28 mouse cellular contexts compared by ENCODE assay signal in the genomic region with DNA sequence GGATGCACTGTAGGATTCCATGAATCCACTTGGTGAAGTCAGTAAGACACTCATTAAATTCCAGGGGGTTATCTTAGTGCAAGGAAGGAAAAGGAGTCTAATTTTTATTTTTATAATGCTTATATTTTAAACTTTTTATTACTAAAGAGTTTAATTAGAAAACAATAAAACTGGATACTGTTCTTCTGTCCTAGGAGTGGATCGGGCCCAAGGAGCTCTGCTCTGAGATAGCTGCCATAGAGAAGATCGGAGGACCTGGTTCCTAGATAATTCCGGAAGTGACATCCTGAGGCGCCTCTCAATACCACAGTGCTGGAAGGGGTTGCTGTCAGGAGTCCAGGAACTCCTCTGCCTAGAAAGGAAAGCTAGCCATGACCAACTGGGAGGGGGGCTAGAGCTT. TPM values are rescaled to one million over a fixed set of nuclear protein-coding genes. Genes with fewer than 3 reads are reported as not detected.
DNase-seq lines count a peak whose midpoint lies in the region; ATAC-seq and TF ChIP-seq lines count a peak whose summit lies in the region.
"Had no signal": no experiment of that assay in that cellular context is flagged by ENCODE, and none has a peak within 500 bp of the region (broad histone marks: within the 10 kb centered on the region; RNA-seq: fewer than 3 reads in every experiment).

Gene Gm5622, plus strand, starts transcription at position 301 of the 400 bp plus-strand sequence.

- H3K4me2 ChIP-seq in liver, embryonic 13.5 days: no peak within 1 kb of the TSS
- H3K4me2 ChIP-seq in liver, embryonic 12.5 days: no peak within 1 kb of the TSS
- no peak within 1 kb of the TSS for H3K4me2 ChIP-seq in CH12.LX (ENCODE audit: insufficient read depth, low read depth, poor library complexity, severe bottlenecking)

- TF ChIP-seq EP300 in CH12.LX (IDR thresholded peaks at IDR 0.05; ENCODE audit: low read length): no peak

- dilution Hi-C loops in CH12.LX (cut with MboI; ENCODE audit: extremely low pct_ligation_motif_present, extremely low pct_unique_long_range_greater_than_20kb, low sequenced_read_pairs): no loop called here

- no peak for TF ChIP-seq RAD21 in CH12.LX (IDR thresholded peaks at IDR 0.05; ENCODE audit: low read depth, low read length)

- no peaks in the 10 kb centered on the region for H3K9me3 ChIP-seq in liver, embryonic 13.5 days (replicated peaks)
- H3K9me3 ChIP-seq in liver, embryonic 12.5 days (replicated peaks): no peaks in the 10 kb centered on the region
- H3K9me3 ChIP-seq in CH12.LX (replicated peaks; ENCODE audit: low read length) (no peaks in the 10 kb centered on the region), G1E (replicated peaks) (no peaks in the 10 kb centered on the region)

- peak within 1 kb of the TSS; percentile 18; the same call in 1 of the 2 replicates for H3K27ac ChIP-seq in liver, embryonic 13.5 days
- H3K27ac ChIP-seq in liver, embryonic 12.5 days: no peak within 1 kb of the TSS
- no peak within 1 kb of the TSS for H3K27ac ChIP-seq in testis, adult 2 months (ENCODE audit: control insufficient read depth, insufficient read depth, low read depth, low read length)
- no peak within 1 kb of the TSS for H3K27ac ChIP-seq in CH12.LX (ENCODE audit: insufficient read depth, low read depth)

- in situ Hi-C loops in CH12.LX (cut with MboI; ENCODE audit: low pct_ligation_motif_present, low pct_unique_long_range_greater_than_20kb, low sequenced_read_pairs): no loop called here

- no peak for TF ChIP-seq POLR2A in testis, adult 2 months (IDR thresholded peaks at IDR 0.05; ENCODE audit: control insufficient read depth, low read depth, low read length)
- no peak for TF ChIP-seq POLR2A in CH12.LX (IDR thresholded peaks at IDR 0.05; ENCODE audit: low read depth, low read length)

- no peak within 1 kb of the TSS for H3K9ac ChIP-seq in liver, embryonic 13.5 days
- no peak within 1 kb of the TSS for H3K9ac ChIP-seq in liver, embryonic 12.5 days
- H3K9ac ChIP-seq in CH12.LX (ENCODE audit: insufficient read depth, low read depth): no peak within 1 kb of the TSS

- no peaks in the 10 kb centered on the region for H3K79me2 ChIP-seq in CH12.LX (replicated peaks; ENCODE audit: control insufficient read depth, extremely low read depth, insufficient read depth, poor library complexity, severe bottlenecking)

- DNase-seq in liver, embryonic 13.5 days: no peak
- no peak for DNase-seq in testis, postnatal 10 days (ENCODE audit: low spot score)
- no peak for DNase-seq in CH12.LX (ENCODE audit: extremely low read depth)
- no peak for DNase-seq in G1E (ENCODE audit: low spot score)
- no peak for DNase-seq in layer of hippocampus, adult 8-10 months (ENCODE audit: low spot score in 2 of 2)
- no peak for DNase-seq in urinary bladder, postnatal 14 days (ENCODE audit: low spot score)
- DNase-seq: adrenal gland, adult 2 months; adrenal gland, adult 8-10 months; adrenal gland, postnatal 10 days; adrenal gland, postnatal 14 days; adrenal gland, postnatal 25 days; adrenal gland, postnatal 36 days; B cell, adult 2 months; cerebellum, adult 11 months; cerebellum, adult 11-12 months; cerebellum, adult 18-20 months; cerebellum, adult 2 months had no signal

- H3K27me3 ChIP-seq in liver, embryonic 13.5 days: no peaks in the 10 kb centered on the region
- H3K27me3 ChIP-seq in liver, embryonic 12.5 days (replicated peaks): no peaks in the 10 kb centered on the region
- H3K27me3 ChIP-seq in testis, adult 2 months (ENCODE audit: control insufficient read depth, insufficient read depth, low read length): no peaks in the 10 kb centered on the region
- no peaks in the 10 kb centered on the region for H3K27me3 ChIP-seq in CH12.LX (replicated peaks)
- H3K27me3 ChIP-seq in G1E (ENCODE audit: insufficient read depth, low read length): no peaks in the 10 kb centered on the region
- H3K27me3 ChIP-seq: Patski had no signal

- TF ChIP-seq CTCF in testis, adult 2 months (IDR thresholded peaks at IDR 0.05; ENCODE audit: control insufficient read depth, insufficient read depth, insufficient replicate concordance, low read depth, low read length): no peak
- no peak for TF ChIP-seq CTCF in CH12.LX (conservative IDR thresholded peaks at IDR 0.05 in 1 of 2, IDR thresholded peaks at IDR 0.05 in 1 of 2; ENCODE audit: low read depth in 2 of 2, low read length in 2 of 2)
- no peak for TF ChIP-seq CTCF in G1E (IDR thresholded peaks at IDR 0.05; ENCODE audit: low read depth, low read length)

- no peak within 1 kb of the TSS for H3K4me3 ChIP-seq in liver, embryonic 13.5 days (replicated peaks)
- H3K4me3 ChIP-seq in liver, embryonic 12.5 days: no peak within 1 kb of the TSS
- peak within 1 kb of the TSS; percentile 31 for H3K4me3 ChIP-seq in testis, adult 2 months (ENCODE audit: control insufficient read depth, low read depth, low read length)
- H3K4me3 ChIP-seq in CH12.LX (replicated peaks in 1 of 3; ENCODE audit: low read depth in 2 of 3, low read length in 2 of 3, poor library complexity in 1 of 3): peak within 1 kb of the TSS in 1 of 3 experiments; percentile 11
- H3K4me3 ChIP-seq in G1E (ENCODE audit: low read depth, low read length): peak within 1 kb of the TSS; percentile 61

- H3K36me3 ChIP-seq in liver, embryonic 13.5 days: no peaks in the 10 kb centered on the region
- no peaks in the 10 kb centered on the region for H3K36me3 ChIP-seq in liver, embryonic 12.5 days
- H3K36me3 ChIP-seq in testis, adult 2 months (ENCODE audit: control insufficient read depth, insufficient read depth, low read length): no peaks in the 10 kb centered on the region
- H3K36me3 ChIP-seq in CH12.LX (replicated peaks in 1 of 2; ENCODE audit: control insufficient read depth in 1 of 2, insufficient read depth in 1 of 2, low read length in 1 of 2) (no peaks in the 10 kb centered on the region), G1E (replicated peaks) (no peaks in the 10 kb centered on the region)

- 74% methylated on average over 4 of the region's 4 CpGs for WGBS in liver, embryonic 13.5 days (ENCODE audit: insufficient replicate concordance)
- 59% methylated on average over 4 of the region's 4 CpGs for WGBS in liver, embryonic 12.5 days (ENCODE audit: insufficient replicate concordance)

- no peak for ATAC-seq in liver, embryonic 13.5 days (ENCODE audit: low read depth)
- ATAC-seq in liver, embryonic 12.5 days: no peak
- no peak for ATAC-seq in G1E (ENCODE audit: extremely low read depth, insufficient number of reproducible peaks, low FRiP score, poor library complexity, severe bottlenecking)
- ATAC-seq: activated CD4-positive, CD25-positive, alpha-beta regulatory T cell, adult 4 months; CD4-positive, CD25-positive, alpha-beta regulatory T cell, adult 4 months; Patski had no signal

- H3K4me1 ChIP-seq in liver, embryonic 13.5 days (replicated peaks): no peaks in the 10 kb centered on the region
- H3K4me1 ChIP-seq in liver, embryonic 12.5 days: no peaks in the 10 kb centered on the region
- no peaks in the 10 kb centered on the region for H3K4me1 ChIP-seq in testis, adult 2 months (ENCODE audit: control insufficient read depth, insufficient read depth, low read length)
- H3K4me1 ChIP-seq in CH12.LX (ENCODE audit: control insufficient read depth in 1 of 2, insufficient read depth in 2 of 2) (no peaks in the 10 kb centered on the region), G1E (ENCODE audit: insufficient read depth, low read depth, low read length) (no peaks in the 10 kb centered on the region)

TF ChIP-seq in CH12.LX, 34 proteins besides CTCF, POLR2A, EP300 and RAD21:
- TF ChIP-seq TCF12 (IDR thresholded peaks at IDR 0.05; ENCODE audit: low read depth, low read length) (no peak), NELFE (IDR thresholded peaks at IDR 0.05; ENCODE audit: low read depth, low read length) (no peak), HCFC1 (IDR thresholded peaks at IDR 0.05; ENCODE audit: low read depth, low read length) (0 out of 2 replicates have a peak, but pooled peaks have one; percentile 14), MAZ (IDR thresholded peaks at IDR 0.05; ENCODE audit: low read depth, low read length) (no peak), MYC (IDR thresholded peaks at IDR 0.05; ENCODE audit: low read depth, low read length) (no peak), ZKSCAN1 (IDR thresholded peaks at IDR 0.05; ENCODE audit: borderline replicate concordance, low read depth, low read length) (no peak), MEF2A (IDR thresholded peaks at IDR 0.05; ENCODE audit: borderline replicate concordance, low read depth, low read length) (no peak)
TF ChIP-seq in CH12.LX: peak in this region for 1.

RNA-seq across cellular contexts. Expression of gene Gm5622, which starts in this region (rescaled TPM):
- 0.09 and 0.22 TPM in 2 replicates for polyA plus RNA-seq in liver, embryonic 13.5 days (2015; fragmentation: Nextera tagmentation; extraction: Ambion mirVana)
- 0.13 TPM in 1 of 2 replicates, not detected in the other for polyA plus RNA-seq in liver, embryonic 12.5 days (2016; fragmentation: Nextera tagmentation; extraction: Ambion mirVana)
- polyA plus RNA-seq in testis, adult 2 months (2012; rRNA removed): 2.7 and 2.9 TPM in 2 replicates
- total RNA-seq in CH12.LX (2012; rRNA removed) (1.6 and 1.8 TPM in 2 replicates), CH12.LX (2014; rRNA removed) (0.19 and 0.34 TPM in 2 replicates), G1E (2014; fragmentation: Nextera tagmentation) (3.8 and 6.8 TPM in 2 replicates), G1E (2017) (5.0 and 5.2 TPM in 2 replicates)
- polyA plus RNA-seq in CH12.LX (2012; ENCODE audit: insufficient read length, low read depth) (0.29 TPM in 1 of 2 replicates, not detected in the other), G1E (2012) (0.06 and 0.29 TPM in 2 replicates)
- not detected for total RNA-seq in layer of hippocampus, adult 8-10 months (2022)
- total RNA-seq: adrenal gland, adult 18-20 months; adrenal gland, adult 2 months; adrenal gland, adult 8-10 months; adrenal gland, postnatal 10 days; adrenal gland, postnatal 14 days; adrenal gland, postnatal 25 days; adrenal gland, postnatal 36 days; adrenal gland, postnatal 4 days; ES-E14; MEL had no signal
- polyA plus RNA-seq: adrenal gland, adult 2 months; brain, embryonic 14.5 days; C2C12; CD4-positive, CD25-positive, alpha-beta regulatory T cell, adult 4 months; cerebellum, adult 2 months; Patski had no signal

Comparison
In these comparisons a context has a peak if more than half of its experiments do, and no peak if none do; other contexts are left out.
1. H3K4me3 ChIP-seq: peak in testis, adult 2 months (single experiment) and G1E (single experiment); none in liver, embryonic 13.5 days (single experiment) and liver, embryonic 12.5 days (single experiment).